Mouse (Mus musculus): Measurements from ENCODE around the gene Samm50. TPM values are rescaled to one million over a fixed set of nuclear protein-coding genes. Genes with fewer than 3 reads are reported as not detected.
"Not testable (repeated sequence)": the region's sequence is repeated elsewhere in the genome, so short reads cannot be mapped to it uniquely, and the experiment has no call there.

Samm50 gene
- 7.2 and 12.4 TPM in 2 replicates for polyA plus RNA-seq (2012; rRNA removed)

- H3K4me1 ChIP-seq (ENCODE audit: control insufficient read depth, insufficient read depth, low read length) = peaks cover 3% of the 10 kb centered on the region; the same call in 1 of the 2 replicates
- 5% methylated on average over 48 of the region's 48 CpGs for WGBS
- TF ChIP-seq CTCF (IDR thresholded peaks at IDR 0.05; ENCODE audit: insufficient read depth, low read length) (no peak), POLR2A (IDR thresholded peaks at IDR 0.05; ENCODE audit: borderline replicate concordance, extremely low read depth, low read depth, low read length) (peak; percentile 89; the same call in 1 of the 2 replicates)
- DNase-seq = peak; percentile 89
- peak within 1 kb of the TSS; percentile 90 for H3K4me3 ChIP-seq (replicated peaks; ENCODE audit: extremely low read depth, low read depth, low read length)
Observed at GRCm38 (mm10) chr15:84192058-84192791, at the start of gene Samm50. TSS of gene Samm50 (plus strand) at chr15:84192241.

GRCm38 (mm10) chr15:84156158-84156557 lies 35.9 kb upstream of the Samm50 start:
- no peak for DNase-seq
- no peaks in the 10 kb centered on the region for H3K4me1 ChIP-seq (ENCODE audit: control insufficient read depth, insufficient read depth, low read length)
- WGBS = 71% methylated on average over 2 of the region's 2 CpGs
- TF ChIP-seq CTCF (IDR thresholded peaks at IDR 0.05; ENCODE audit: insufficient read depth, low read length) (no peak), POLR2A (IDR thresholded peaks at IDR 0.05; ENCODE audit: borderline replicate concordance, extremely low read depth, low read depth, low read length) (no peak)
- H3K4me3 ChIP-seq (replicated peaks; ENCODE audit: extremely low read depth, low read depth, low read length) = no peak overlapping the region

- not testable (repeated sequence) for H3K4me1 ChIP-seq (ENCODE audit: control insufficient read depth, insufficient read depth, low read length); DNase-seq; H3K4me3 ChIP-seq (replicated peaks; ENCODE audit: extremely low read depth, low read depth, low read length)
- WGBS = 83% methylated on average over 6 of the region's 6 CpGs
Observed at GRCm38 (mm10) chr15:84157530-84157929, 34.5 kb upstream of the Samm50 start.

- no peak for DNase-seq
- TF ChIP-seq CTCF (IDR thresholded peaks at IDR 0.05; ENCODE audit: insufficient read depth, low read length) = no peak
- no peak for TF ChIP-seq POLR2A (IDR thresholded peaks at IDR 0.05; ENCODE audit: borderline replicate concordance, extremely low read depth, low read depth, low read length)
- Histone ChIP-seq H3K4me3 (replicated peaks; ENCODE audit: extremely low read depth, low read depth, low read length) (no peak overlapping the region), H3K4me1 (ENCODE audit: control insufficient read depth, insufficient read depth, low read length) (no peaks in the 10 kb centered on the region)
- 73% methylated on average over 6 of the region's 6 CpGs for WGBS
Observed at GRCm38 (mm10) chr15:84161871-84162270, 30.2 kb upstream of the Samm50 start.

GRCm38 (mm10) chr15:84166818-84167217 lies 25.2 kb upstream of the Samm50 start:
- H3K4me3 ChIP-seq (replicated peaks; ENCODE audit: extremely low read depth, low read depth, low read length) = no peak overlapping the region
- DNase-seq = no peak
- 71% methylated on average over 6 of the region's 6 CpGs for WGBS
- 0 out of 2 replicates have a peak, but pooled peaks cover 3% of the 10 kb centered on the region for H3K4me1 ChIP-seq (ENCODE audit: control insufficient read depth, insufficient read depth, low read length)
- no peak for TF ChIP-seq POLR2A (IDR thresholded peaks at IDR 0.05; ENCODE audit: borderline replicate concordance, extremely low read depth, low read depth, low read length)
- no peak for TF ChIP-seq CTCF (IDR thresholded peaks at IDR 0.05; ENCODE audit: insufficient read depth, low read length)

- Histone ChIP-seq H3K4me1 (ENCODE audit: control insufficient read depth, insufficient read depth, low read length) (0 out of 2 replicates have a peak, but pooled peaks cover 3% of the 10 kb centered on the region), H3K4me3 (replicated peaks; ENCODE audit: extremely low read depth, low read depth, low read length) (peak within 1 kb of the TSS; percentile 47)
- TF ChIP-seq CTCF (IDR thresholded peaks at IDR 0.05; ENCODE audit: insufficient read depth, low read length) (no peak), POLR2A (IDR thresholded peaks at IDR 0.05; ENCODE audit: borderline replicate concordance, extremely low read depth, low read depth, low read length) (peak; percentile 65; the same call in 1 of the 2 replicates)
- peak; percentile 90 for DNase-seq
- WGBS = 1% methylated on average over 28 of the region's 28 CpGs
Observed at GRCm38 (mm10) chr15:84167600-84167999, 24.4 kb upstream of the Samm50 start, which contains the start of gene Pnpla3. TSS of gene Pnpla3 (plus strand) at chr15:84167837.

GRCm38 (mm10) chr15:84168170-84169161 lies 23.6 kb upstream of the Samm50 start:
- Histone ChIP-seq H3K4me3 (replicated peaks; ENCODE audit: extremely low read depth, low read depth, low read length) (peak overlapping the region; percentile 47), H3K4me1 (ENCODE audit: control insufficient read depth, insufficient read depth, low read length) (0 out of 2 replicates have a peak, but pooled peaks cover 3% of the 10 kb centered on the region)
- TF ChIP-seq CTCF (IDR thresholded peaks at IDR 0.05; ENCODE audit: insufficient read depth, low read length) (no peak), POLR2A (IDR thresholded peaks at IDR 0.05; ENCODE audit: borderline replicate concordance, extremely low read depth, low read depth, low read length) (no peak)
- DNase-seq = no peak
- WGBS = 3% methylated on average over 28 of the region's 28 CpGs

GRCm38 (mm10) chr15:84169511-84169910 lies 22.5 kb upstream of the Samm50 start:
- whole genome bisulfite sequencing = 68% methylated on average over 1 of the region's 1 CpGs
- 0 out of 2 replicates have a peak, but pooled peaks cover 3% of the 10 kb centered on the region for H3K4me1 ChIP-seq (ENCODE audit: control insufficient read depth, insufficient read depth, low read length)
- DNase-seq = no peak
- TF ChIP-seq CTCF (IDR thresholded peaks at IDR 0.05; ENCODE audit: insufficient read depth, low read length) (no peak), POLR2A (IDR thresholded peaks at IDR 0.05; ENCODE audit: borderline replicate concordance, extremely low read depth, low read depth, low read length) (no peak)
- H3K4me3 ChIP-seq (replicated peaks; ENCODE audit: extremely low read depth, low read depth, low read length) = no peak overlapping the region

GRCm38 (mm10) chr15:84171166-84171565 lies 20.9 kb upstream of the Samm50 start:
- no peak for DNase-seq
- no peak for TF ChIP-seq POLR2A (IDR thresholded peaks at IDR 0.05; ENCODE audit: borderline replicate concordance, extremely low read depth, low read depth, low read length)
- no peak for TF ChIP-seq CTCF (IDR thresholded peaks at IDR 0.05; ENCODE audit: insufficient read depth, low read length)
- 75% methylated on average over 7 of the region's 7 CpGs for WGBS
- Histone ChIP-seq H3K4me3 (replicated peaks; ENCODE audit: extremely low read depth, low read depth, low read length) (no peak overlapping the region), H3K4me1 (ENCODE audit: control insufficient read depth, insufficient read depth, low read length) (0 out of 2 replicates have a peak, but pooled peaks cover 3% of the 10 kb centered on the region)

Measured in lung, adult 2 months (tissue).